15 mouse cellular contexts compared by ENCODE assay signal in the genomic region with DNA sequence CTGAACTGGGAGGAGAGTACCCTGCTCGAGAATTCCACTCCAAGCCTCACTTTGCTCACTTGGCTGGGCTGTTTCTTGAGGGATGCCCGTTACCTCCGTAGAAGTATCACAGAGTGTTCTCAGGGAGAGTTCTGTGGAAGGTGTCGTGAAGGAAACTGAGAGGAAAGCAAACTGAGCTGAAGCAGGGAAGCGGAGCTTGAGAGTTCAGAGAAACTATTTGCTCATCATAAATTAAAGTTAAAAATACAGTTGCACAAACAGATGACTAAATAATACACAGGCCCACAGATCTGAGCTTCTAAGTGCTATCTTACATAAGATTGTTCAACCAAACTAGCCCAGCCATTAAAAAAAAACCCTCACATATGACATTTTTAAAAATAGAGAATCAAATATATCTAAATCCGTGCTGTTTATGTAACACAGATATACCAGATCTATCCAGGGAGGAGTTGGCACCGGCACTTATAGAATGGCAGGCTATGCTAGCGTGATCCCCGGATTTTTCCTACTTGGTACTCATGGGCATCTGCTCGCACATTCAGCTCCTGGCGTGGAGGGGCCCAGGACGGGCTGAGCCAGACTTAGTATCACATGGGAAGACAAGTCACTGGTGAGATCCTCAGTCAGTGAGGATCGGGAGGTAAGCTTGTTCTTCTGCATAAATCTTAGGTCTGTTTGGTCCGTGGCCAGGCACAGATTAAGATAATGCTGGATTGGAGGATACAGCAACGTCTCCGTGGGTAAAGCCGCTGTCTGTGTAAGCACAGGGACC. TPM values are rescaled to one million over a fixed set of nuclear protein-coding genes. Genes with fewer than 3 reads are reported as not detected.
DNase-seq lines count a peak whose midpoint lies in the region; ATAC-seq lines count a peak whose summit lies in the region.
"Had no signal": no experiment of that assay in that cellular context is flagged by ENCODE, and none has a peak within 500 bp of the region (broad histone marks: within the 10 kb centered on the region; RNA-seq: fewer than 3 reads in every experiment).

No protein-coding gene starts in this region.

- H3K27ac ChIP-seq in lung, embryonic 16.5 days (ENCODE audit: low read length): no peak overlapping the region
- H3K27ac ChIP-seq: limb, embryonic 13.5 days had no signal

- H3K4me2 ChIP-seq in lung, embryonic 16.5 days (ENCODE audit: low read depth, low read length): no peak overlapping the region
- H3K4me2 ChIP-seq: limb, embryonic 13.5 days had no signal

- H3K4me1 ChIP-seq in lung, embryonic 16.5 days (replicated peaks; ENCODE audit: control insufficient read depth, insufficient read depth, low read length): peaks cover 9% of the 10 kb centered on the region
- H3K4me1 ChIP-seq: megakaryocyte, embryonic 14.5 days had no signal

- no peaks in the 10 kb centered on the region for H3K9me3 ChIP-seq in lung, embryonic 16.5 days (ENCODE audit: control insufficient read depth, low read length)
- H3K9me3 ChIP-seq: limb, embryonic 13.5 days; megakaryocyte, embryonic 14.5 days had no signal

- no peaks in the 10 kb centered on the region for H3K36me3 ChIP-seq in lung, embryonic 16.5 days (ENCODE audit: control insufficient read depth, insufficient read depth, low read length)
- H3K36me3 ChIP-seq: limb, embryonic 13.5 days had no signal

- no peaks in the 10 kb centered on the region for H3K27me3 ChIP-seq in lung, embryonic 16.5 days (ENCODE audit: control insufficient read depth, insufficient read depth, low read depth, low read length)

- no peak overlapping the region for H3K4me3 ChIP-seq in lung, embryonic 16.5 days (ENCODE audit: low read length)
- H3K4me3 ChIP-seq: limb, embryonic 13.5 days; megakaryocyte, embryonic 14.5 days had no signal

- peak; percentile 46; the same call in 1 of the 2 replicates for ATAC-seq in lung, embryonic 16.5 days (ENCODE audit: low read depth)
- ATAC-seq: liver, postnatal 0 days had no signal

- no peak overlapping the region for H3K9ac ChIP-seq in lung, embryonic 16.5 days (ENCODE audit: low read length)
- H3K9ac ChIP-seq: limb, embryonic 13.5 days; liver, postnatal 0 days had no signal

- DNase-seq in cerebellum, postnatal 14 days: peak; percentile 51 to 56
- no peak for DNase-seq in cerebellum, adult 9-11 months
- DNase-seq in lung, postnatal 14 days: no peak
- peak; percentile 70 to 78 for DNase-seq in left cerebral cortex, adult 18-20 months (ENCODE audit: low spot score in 2 of 2)
- DNase-seq in right cerebral cortex, postnatal 14 days: peak; percentile 64
- no peak for DNase-seq in spleen, adult 12 weeks (ENCODE audit: low spot score)
- DNase-seq in T-cell, adult 2 months (ENCODE audit: low spot score): no peak
- DNase-seq: adrenal gland, postnatal 36 days; cerebellum, adult 11 months; heart, adult 18-20 months; heart, postnatal 10 days; liver, postnatal 0 days had no signal

- 53% methylated on average over 17 of the region's 17 CpGs for WGBS in lung, embryonic 16.5 days

RNA-seq across cellular contexts. Expression of a gene that starts 11.7 kb away (rescaled TPM):
- polyA plus RNA-seq in lung, embryonic 16.5 days (2015; fragmentation: Nextera tagmentation; extraction: Ambion mirVana): 1.1 and 1.3 TPM in 2 replicates
- total RNA-seq in left cerebral cortex, adult 18-20 months (2021): 10 to 100 TPM; 50.2 to 50.7 TPM

Comparison
In these comparisons a context has a peak if more than half of its experiments do, and no peak if none do; other contexts are left out.
1. DNase-seq: peak in cerebellum, postnatal 14 days (2 of 2), left cerebral cortex, adult 18-20 months (2 of 2) and right cerebral cortex, postnatal 14 days (single experiment); none in cerebellum, adult 9-11 months (single experiment), lung, postnatal 14 days (single experiment), spleen, adult 12 weeks (single experiment) and T-cell, adult 2 months (single experiment).